Mouse (Mus musculus) megakaryocyte, embryonic 14.5 days (primary cell): Measurements from ENCODE around the gene Cmah.

Source experiments
- FLI1 ChIP-seq: IDR thresholded peaks from 2 replicates; pipeline ENCODE4 v1.6.1; 2012; ENCODE audit warnings: low read length, inconsistent platforms, mixed read lengths
- GATA1 ChIP-seq: IDR thresholded peaks from 3 replicates; pipeline ENCODE4 v1.6.1; 2012; ENCODE audit warnings: mixed read lengths, low read length, inconsistent platforms, borderline replicate concordance

DNA sequence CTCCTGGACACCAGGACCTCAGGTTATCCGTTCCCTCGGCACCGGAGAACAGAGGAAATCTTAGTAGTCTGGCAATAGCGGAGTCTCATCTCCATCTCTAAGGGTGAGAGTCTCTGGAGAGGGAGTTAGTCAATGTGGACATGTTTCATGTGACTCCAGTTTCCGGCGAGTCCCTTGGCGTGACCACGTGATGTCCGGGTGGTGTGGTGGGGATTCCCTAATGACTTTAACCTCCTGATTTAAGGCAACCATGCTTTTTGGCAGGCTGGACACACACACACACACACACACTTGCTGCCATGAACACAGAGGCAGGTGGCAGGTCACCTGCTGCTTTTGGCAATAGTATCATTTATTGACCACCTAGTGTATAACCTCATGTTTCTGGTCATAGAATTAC lies 138.8 kb downstream of the Cmah start:
- no peak for TF ChIP-seq GATA1
- no peak for TF ChIP-seq FLI1
